Mouse (Mus musculus) midbrain, embryonic 15.5 days (tissue): ENCODE measurements at regions not wholly inside any gene's neighbourhood (a gene's known extent, or its start where the extent isn't known, plus 50 kb on each side); places are given as distances from the start of the nearest gene placed in this dataset.
A peak's percentile ranks its signal among the peaks of the same experiment; 100 is the strongest.

Experiments used
- ATAC-seq: fragments of 200-750 bp; cut with Nextera tagmentation; replicated peaks from 2 replicates; pipeline ENCODE4 v1.8.0; 2017; ENCODE audit warnings: moderate TSS enrichment
- H3K27ac ChIP-seq: fragments of 300-500 bp; sonication (generic); 2 replicates; pipeline ENCODE4 v1.5.1; 2015; ENCODE audit warnings: mild to moderate bottlenecking, inconsistent platforms
- H3K27me3 ChIP-seq: fragments of 300-500 bp; sonication (generic); replicated peaks from 2 replicates; pipeline ENCODE4 v1.6.1; 2015; ENCODE audit warnings: inconsistent platforms
- H3K36me3 ChIP-seq: fragments of 300-500 bp; sonication (generic); replicated peaks from 2 replicates; pipeline ENCODE4 v1.6.1; 2015; ENCODE audit warnings: inconsistent platforms
- H3K4me1 ChIP-seq: fragments of 300-500 bp; sonication (generic); 2 replicates; pipeline ENCODE4 v1.6.1; 2015; ENCODE audit warnings: inconsistent platforms
- H3K4me2 ChIP-seq: fragments of 300-500 bp; sonication (generic); 2 replicates; pipeline ENCODE4 v1.6.1; 2015; ENCODE audit warnings: inconsistent platforms, mild to moderate bottlenecking, moderate library complexity
- H3K4me3 ChIP-seq: fragments of 300-500 bp; sonication (generic); 2 replicates; pipeline ENCODE4 v1.5.1; 2015; ENCODE audit warnings: mild to moderate bottlenecking, inconsistent platforms
- H3K9ac ChIP-seq: fragments of 300-500 bp; sonication (generic); 2 replicates; pipeline ENCODE4 v1.6.1; 2015; ENCODE audit warnings: mild to moderate bottlenecking, inconsistent platforms
- H3K9me3 ChIP-seq: fragments of 300-500 bp; sonication (generic); 2 replicates; pipeline ENCODE4 v1.6.1; 2016; ENCODE audit warnings: inconsistent platforms
- WGBS: fragments of 180-500 bp; shearing (Covaris S2); methylation state at CpG from one replicate; pipeline ENCODE4 v1.1.7; 2015; ENCODE audit warnings: mixed read lengths; 5-methylcytosine and 5-hydroxymethylcytosine counted together

DNA sequence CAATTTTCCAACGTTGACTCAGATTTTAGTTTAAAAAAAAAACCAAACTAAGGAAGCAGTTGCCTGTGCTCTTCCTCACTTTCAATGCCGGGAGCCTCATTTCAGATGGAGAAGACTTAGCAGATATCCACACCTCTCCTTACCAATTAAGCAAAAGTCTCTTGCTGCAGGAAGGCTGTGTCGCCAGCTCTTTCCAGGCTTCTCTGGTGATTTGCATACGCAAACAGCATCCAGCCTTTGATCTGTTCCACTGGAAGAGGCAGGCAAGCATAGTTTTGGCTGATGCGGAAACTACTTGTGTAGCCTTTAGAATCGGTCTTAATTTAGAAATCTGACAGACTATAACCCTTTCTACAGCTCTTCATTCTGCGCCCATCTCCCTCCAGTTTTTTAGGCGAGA lies 108.5 kb downstream of the Cavin4 start:
- no peak overlapping the region for H3K4me3 ChIP-seq
- H3K27me3 ChIP-seq = no peaks in the 10 kb centered on the region
- H3K4me1 ChIP-seq = peaks cover 4% of the 10 kb centered on the region; the same call in 1 of the 2 replicates
- peak overlapping the region; percentile 62; the same call in 1 of the 2 replicates for H3K27ac ChIP-seq
- ATAC-seq = no peak
- no peak overlapping the region for H3K4me2 ChIP-seq
- H3K36me3 ChIP-seq = no peaks in the 10 kb centered on the region
- no peaks in the 10 kb centered on the region for H3K9me3 ChIP-seq
- 56% methylated on average over 8 of the region's 8 CpGs for WGBS
- H3K9ac ChIP-seq = no peak overlapping the region

DNA sequence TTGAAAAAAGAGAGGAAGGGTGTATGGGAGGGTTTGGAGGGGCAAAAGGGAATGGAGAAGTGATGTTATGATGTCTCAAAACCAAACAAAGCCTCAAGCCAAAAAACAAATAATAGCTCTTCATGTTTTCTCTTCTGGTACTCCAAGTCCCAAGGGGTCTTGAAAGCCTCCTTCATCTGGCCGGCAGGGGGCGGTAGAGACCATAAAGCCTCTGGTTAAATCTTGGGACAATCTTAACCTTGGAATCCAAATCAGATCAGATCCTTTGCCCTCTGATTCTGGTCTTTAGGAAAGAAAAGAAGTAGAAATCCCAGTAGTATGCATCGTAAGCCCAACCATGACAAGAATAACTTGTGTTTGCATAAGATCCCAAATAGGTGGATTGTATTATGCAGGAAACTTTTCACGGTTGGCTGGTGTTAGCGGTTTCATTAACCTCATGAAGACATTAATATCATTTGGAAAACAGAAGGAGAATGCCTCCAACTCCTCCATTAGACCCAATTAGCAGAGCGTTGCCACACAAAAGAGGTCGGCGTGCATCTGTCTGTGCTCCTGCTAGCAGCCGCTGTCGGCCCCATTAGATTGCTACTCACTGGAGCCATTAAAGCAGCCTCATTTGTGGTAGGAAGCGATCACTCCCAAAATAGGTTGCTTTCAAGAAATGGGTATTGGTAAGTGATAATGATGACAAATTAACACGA lies 116.0 kb downstream of the Cavin4 start:
- Histone ChIP-seq H3K27me3 (no peaks in the 10 kb centered on the region), H3K27ac (no peak overlapping the region), H3K4me2 (no peak overlapping the region), H3K9me3 (no peaks in the 10 kb centered on the region), H3K4me3 (no peak overlapping the region), H3K4me1 (no peaks in the 10 kb centered on the region), H3K36me3 (no peaks in the 10 kb centered on the region), H3K9ac (no peak overlapping the region)
- no peak for ATAC-seq
- WGBS = 51% methylated on average over 12 of the region's 12 CpGs

DNA sequence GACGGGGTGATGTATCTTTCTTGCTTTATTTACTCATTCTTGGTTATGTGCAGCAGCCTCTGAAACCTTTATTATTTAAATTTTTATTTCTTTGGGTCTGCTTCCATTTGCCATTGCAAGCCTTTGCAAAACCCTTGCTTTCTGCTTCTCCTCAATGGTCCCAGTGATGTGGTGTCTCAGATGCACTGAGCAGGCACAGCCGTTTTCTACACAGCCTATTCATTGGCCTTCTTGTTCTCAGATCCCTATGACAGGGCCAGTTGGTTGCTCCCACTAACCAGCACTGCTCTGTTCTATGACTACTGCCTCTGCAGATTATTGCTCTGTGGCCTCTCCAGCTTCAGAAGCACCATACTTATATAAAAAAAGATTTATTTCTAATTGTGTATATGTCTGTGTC lies 116.6 kb downstream of the Cavin4 start:
- no peak overlapping the region for H3K27ac ChIP-seq
- no peaks in the 10 kb centered on the region for H3K4me1 ChIP-seq
- no peaks in the 10 kb centered on the region for H3K9me3 ChIP-seq
- H3K4me2 ChIP-seq = no peak overlapping the region
- WGBS = 79% methylated on average over 2 of the region's 2 CpGs
- no peaks in the 10 kb centered on the region for H3K36me3 ChIP-seq
- no peaks in the 10 kb centered on the region for H3K27me3 ChIP-seq
- H3K4me3 ChIP-seq = no peak overlapping the region
- no peak for ATAC-seq
- no peak overlapping the region for H3K9ac ChIP-seq

DNA sequence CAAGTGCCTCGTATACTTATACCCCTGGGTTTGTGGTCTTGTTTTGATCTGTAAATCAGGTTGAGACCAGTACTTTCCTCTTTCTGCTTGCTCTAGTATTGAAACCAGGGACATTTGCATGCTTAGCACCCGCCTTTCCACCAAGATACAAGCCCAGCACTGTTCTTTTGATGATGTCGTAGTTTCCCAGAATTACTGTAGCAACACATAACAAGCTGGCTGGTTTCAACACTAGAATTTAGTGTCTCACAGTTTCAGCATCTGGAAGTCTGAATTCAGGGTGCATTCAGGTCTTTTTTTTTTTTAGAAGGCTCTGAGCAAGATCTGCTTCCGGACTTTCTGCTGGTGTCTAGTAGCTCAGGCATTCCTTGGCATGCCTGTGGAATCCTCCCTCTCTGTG lies 117.8 kb downstream of the Cavin4 start:
- no peak overlapping the region for H3K27ac ChIP-seq
- no peak overlapping the region for H3K4me2 ChIP-seq
- no peaks in the 10 kb centered on the region for H3K4me1 ChIP-seq
- 69% methylated on average over 4 of the region's 4 CpGs for WGBS
- no peak overlapping the region for H3K4me3 ChIP-seq
- H3K9ac ChIP-seq = no peak overlapping the region
- no peaks in the 10 kb centered on the region for H3K9me3 ChIP-seq
- no peaks in the 10 kb centered on the region for H3K27me3 ChIP-seq
- H3K36me3 ChIP-seq = no peaks in the 10 kb centered on the region
- no peak for ATAC-seq

DNA sequence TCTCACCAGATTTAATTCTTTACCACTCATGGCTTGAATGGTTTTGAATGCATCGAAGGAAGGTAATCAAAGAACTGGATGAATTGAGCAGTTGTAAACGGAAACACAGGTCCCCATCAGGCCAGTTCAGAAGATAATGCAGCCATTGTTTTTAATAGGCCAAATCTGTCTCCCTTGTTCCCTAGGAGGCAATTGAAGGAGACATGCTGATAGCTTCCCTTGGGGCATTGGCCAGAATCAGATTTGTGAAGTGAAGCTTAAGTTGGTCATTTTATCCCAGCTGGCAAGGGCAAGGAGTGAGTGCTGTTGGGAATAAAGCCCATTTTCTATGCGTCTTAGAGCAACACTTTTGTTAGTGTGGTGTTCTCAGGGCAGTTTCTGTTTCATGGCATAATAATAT lies 119.4 kb downstream of the Cavin4 start:
- no peak overlapping the region for H3K9ac ChIP-seq
- no peaks in the 10 kb centered on the region for H3K36me3 ChIP-seq
- H3K27ac ChIP-seq = no peak overlapping the region
- no peaks in the 10 kb centered on the region for H3K9me3 ChIP-seq
- no peaks in the 10 kb centered on the region for H3K4me1 ChIP-seq
- WGBS = 35% methylated on average over 3 of the region's 3 CpGs
- H3K27me3 ChIP-seq = no peaks in the 10 kb centered on the region
- no peak for ATAC-seq
- H3K4me3 ChIP-seq = no peak overlapping the region
- H3K4me2 ChIP-seq = no peak overlapping the region

GRCm38 (mm10) chr4:48791096-48791495 lies 127.8 kb downstream of the Cavin4 start:
- H3K9ac ChIP-seq = no peak overlapping the region
- no peaks in the 10 kb centered on the region for H3K36me3 ChIP-seq
- no peak overlapping the region for H3K4me2 ChIP-seq
- no peaks in the 10 kb centered on the region for H3K9me3 ChIP-seq
- H3K4me1 ChIP-seq = no peaks in the 10 kb centered on the region
- WGBS = 92% methylated on average over 4 of the region's 4 CpGs
- ATAC-seq = no peak
- H3K27ac ChIP-seq = no peak overlapping the region
- H3K27me3 ChIP-seq = no peaks in the 10 kb centered on the region
- H3K4me3 ChIP-seq = no peak overlapping the region

- Histone ChIP-seq H3K36me3 (no peaks in the 10 kb centered on the region), H3K27me3 (no peaks in the 10 kb centered on the region), H3K27ac (no peak overlapping the region), H3K9me3 (no peaks in the 10 kb centered on the region), H3K4me3 (no peak overlapping the region), H3K9ac (no peak overlapping the region), H3K4me1 (no peaks in the 10 kb centered on the region), H3K4me2 (no peak overlapping the region)
- ATAC-seq = no peak
- 77% methylated on average over 3 of the region's 3 CpGs for WGBS
Observed at GRCm38 (mm10) chr4:48803777-48804176, 140.5 kb downstream of the Cavin4 start.

- H3K27ac ChIP-seq = no peak overlapping the region
- H3K9me3 ChIP-seq = no peaks in the 10 kb centered on the region
- ATAC-seq = no peak
- 84% methylated on average over 4 of the region's 4 CpGs for WGBS
- no peaks in the 10 kb centered on the region for H3K27me3 ChIP-seq
- no peaks in the 10 kb centered on the region for H3K4me1 ChIP-seq
- H3K9ac ChIP-seq = no peak overlapping the region
- no peak overlapping the region for H3K4me2 ChIP-seq
- no peak overlapping the region for H3K4me3 ChIP-seq
- H3K36me3 ChIP-seq = no peaks in the 10 kb centered on the region
Observed at GRCm38 (mm10) chr4:48808571-48808970, 145.3 kb downstream of the Cavin4 start.

DNA sequence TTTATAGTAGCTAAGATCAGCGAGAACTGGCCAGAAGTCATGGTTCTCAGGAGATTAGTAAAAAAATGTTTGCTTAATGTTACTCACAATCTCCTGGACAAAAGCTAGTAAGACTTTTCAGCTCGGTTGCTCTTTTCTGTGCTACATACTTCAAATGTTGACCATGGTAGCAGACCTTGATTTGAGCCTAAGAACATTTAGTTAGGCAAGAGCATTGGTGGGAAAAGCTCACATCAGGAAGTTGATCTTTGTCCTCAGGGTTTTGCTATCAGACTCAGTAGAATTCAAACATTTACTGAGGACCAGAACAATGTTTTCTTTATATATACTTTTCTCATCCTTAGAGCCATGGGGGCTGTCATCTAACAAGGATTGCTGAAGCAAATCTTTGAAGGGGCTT lies 170.4 kb downstream of the Cavin4 start:
- Histone ChIP-seq H3K36me3 (no peaks in the 10 kb centered on the region), H3K4me3 (no peak overlapping the region), H3K4me1 (no peaks in the 10 kb centered on the region), H3K9ac (no peak overlapping the region), H3K9me3 (no peaks in the 10 kb centered on the region), H3K4me2 (no peak overlapping the region), H3K27me3 (no peaks in the 10 kb centered on the region), H3K27ac (no peak overlapping the region)
- no peak for ATAC-seq
- WGBS = 74% methylated on average over 2 of the region's 2 CpGs

- Histone ChIP-seq H3K27ac (no peak overlapping the region), H3K27me3 (no peaks in the 10 kb centered on the region), H3K4me3 (no peak overlapping the region), H3K9me3 (no peaks in the 10 kb centered on the region), H3K4me1 (no peaks in the 10 kb centered on the region), H3K36me3 (no peaks in the 10 kb centered on the region), H3K4me2 (no peak overlapping the region), H3K9ac (no peak overlapping the region)
- WGBS = 70% methylated on average over 2 of the region's 2 CpGs
- ATAC-seq = no peak
Observed at GRCm38 (mm10) chr4:48842777-48843214, 179.5 kb downstream of the Cavin4 start.

GRCm38 (mm10) chr4:48871105-48871504 lies 188.0 kb upstream of the Plppr1 start:
- Histone ChIP-seq H3K36me3 (no peaks in the 10 kb centered on the region), H3K4me3 (no peak overlapping the region), H3K27ac (no peak overlapping the region), H3K27me3 (no peaks in the 10 kb centered on the region), H3K4me1 (no peaks in the 10 kb centered on the region), H3K9ac (no peak overlapping the region), H3K4me2 (no peak overlapping the region), H3K9me3 (no peaks in the 10 kb centered on the region)
- no peak for ATAC-seq
- WGBS = 84% methylated on average over 2 of the region's 2 CpGs

DNA sequence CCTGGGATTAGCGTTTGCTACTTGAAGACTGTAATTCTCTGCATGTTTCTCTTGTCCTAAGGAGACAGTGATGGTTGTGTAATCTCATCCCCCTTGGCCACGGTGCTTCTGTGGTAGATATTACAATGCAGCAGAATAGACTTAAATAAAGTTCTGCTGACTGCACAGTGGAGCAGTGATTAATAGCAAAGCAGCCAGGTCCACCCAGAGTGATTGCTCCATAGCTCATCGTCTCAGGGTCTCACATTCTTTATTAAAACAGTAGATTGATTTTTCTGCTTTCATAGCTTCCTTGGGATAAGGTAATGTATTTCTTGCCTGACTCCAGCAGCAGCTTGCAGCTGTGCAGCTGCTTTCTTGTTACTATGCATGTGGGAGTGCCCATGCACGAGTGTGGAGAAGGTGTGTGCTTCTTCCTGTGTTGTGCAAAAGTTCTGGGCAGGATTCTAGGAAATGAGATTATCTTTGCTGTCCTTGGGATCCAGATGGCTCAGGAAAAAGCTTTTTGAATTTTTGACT lies 169.9 kb upstream of the Plppr1 start:
- H3K27ac ChIP-seq = no peak overlapping the region
- no peak overlapping the region for H3K9ac ChIP-seq
- no peaks in the 10 kb centered on the region for H3K4me1 ChIP-seq
- H3K4me2 ChIP-seq = no peak overlapping the region
- 75% methylated on average over 4 of the region's 4 CpGs for WGBS
- no peak for ATAC-seq
- H3K27me3 ChIP-seq = no peaks in the 10 kb centered on the region
- H3K4me3 ChIP-seq = no peak overlapping the region
- no peaks in the 10 kb centered on the region for H3K36me3 ChIP-seq
- no peaks in the 10 kb centered on the region for H3K9me3 ChIP-seq

GRCm38 (mm10) chr4:48904551-48904950 lies 154.5 kb upstream of the Plppr1 start:
- Histone ChIP-seq H3K9ac (no peak overlapping the region), H3K4me1 (no peaks in the 10 kb centered on the region), H3K27ac (no peak overlapping the region), H3K9me3 (no peaks in the 10 kb centered on the region), H3K36me3 (no peaks in the 10 kb centered on the region), H3K4me2 (no peak overlapping the region), H3K4me3 (no peak overlapping the region), H3K27me3 (no peaks in the 10 kb centered on the region)
- WGBS = 86% methylated on average over 1 of the region's 1 CpGs
- ATAC-seq = no peak
